Mouse (Mus musculus) cerebellum, adult 2 months (tissue): ENCODE measurements around the gene Ppt1. TPM values are rescaled to one million over a fixed set of nuclear protein-coding genes. Genes with fewer than 3 reads are reported as not detected.

Experiments
- DNase-seq, 2 experiments: peaks; one replicate each; pipeline ENCODE4 v3.0.0; 2021
- H3K27ac ChIP-seq: fragments of 200-500 bp; 2 replicates; pipeline ENCODE4 v1.5.1; 2012; ENCODE audit warnings: low read length, control low read depth, inconsistent platforms; ENCODE audit not compliant: insufficient read depth
- H3K27me3 ChIP-seq: fragments of 200-500 bp; 2 replicates; pipeline ENCODE4 v1.6.1; 2012; ENCODE audit warnings: inconsistent platforms, mild to moderate bottlenecking, low read length, moderate library complexity; ENCODE audit not compliant: control insufficient read depth, insufficient read depth
- H3K4me1 ChIP-seq: fragments of 200-500 bp; 2 replicates; pipeline ENCODE4 v1.6.1; 2011; ENCODE audit warnings: low read length; ENCODE audit not compliant: control insufficient read depth, insufficient read depth
- H3K4me3 ChIP-seq: fragments of 200-500 bp; replicated peaks from 2 replicates; pipeline ENCODE3; 2011; ENCODE audit warnings: mild to moderate bottlenecking, low read depth, low read length, control low read depth; ENCODE audit not compliant: insufficient read depth
- CTCF ChIP-seq: fragments of 200-500 bp; IDR thresholded peaks from 2 replicates; pipeline ENCODE4 v1.5.1; 2011; ENCODE audit warnings: low read depth, mild to moderate bottlenecking, control low read depth, low read length, moderate library complexity, borderline replicate concordance; ENCODE audit not compliant: insufficient read depth
- POLR2A ChIP-seq: fragments of 200-500 bp; IDR thresholded peaks from 2 replicates; pipeline ENCODE4 v1.6.1; 2011; ENCODE audit warnings: low read length, control low read depth, borderline replicate concordance; ENCODE audit not compliant: insufficient read depth
- WGBS: fragments of 180-500 bp; shearing (Covaris S2); methylation state at CpG from one replicate; pipeline ENCODE4 v1.1.7; 2018; 5-methylcytosine and 5-hydroxymethylcytosine counted together
- polyA plus RNA-seq: library from polyadenylated mRNA; depleted of rRNA; stranded (reverse); fragments of >200 nt; gene quantifications from 2 replicates; pipeline ENCODE4 v1.2.3, GENCODE M21; 2012

The Ppt1 gene
- polyA plus RNA-seq, 1 experiment, result 133 TPM

DNA sequence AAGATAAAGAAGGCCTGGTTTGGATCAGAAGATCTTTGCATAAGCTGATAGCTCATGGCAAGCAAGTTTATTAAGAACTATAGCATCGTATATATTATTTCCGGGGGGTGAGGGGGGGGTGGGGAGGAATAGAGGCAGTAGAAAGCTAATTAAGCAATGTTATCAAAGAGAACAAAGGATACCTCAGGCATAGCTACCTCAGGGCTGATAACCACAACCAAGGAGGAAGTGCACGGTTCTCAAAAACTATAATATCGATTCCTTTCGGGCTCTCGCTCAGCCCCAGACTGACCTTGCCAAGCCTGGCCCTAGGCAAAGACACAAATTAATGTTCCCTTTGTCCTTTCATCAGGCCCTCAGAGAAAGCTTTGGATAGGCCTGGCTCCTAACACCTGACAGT is 6.7 kb upstream of the Ppt1 start:
- Histone ChIP-seq H3K27ac (no peak overlapping the region), H3K4me3 (no peak overlapping the region), H3K27me3 (no peaks in the 10 kb centered on the region), H3K4me1 (no peaks in the 10 kb centered on the region)
- no peak for DNase-seq
- 96% methylated on average over 6 of the region's 6 CpGs for WGBS
- TF ChIP-seq CTCF, result no peak
- TF ChIP-seq POLR2A, result no peak

DNA sequence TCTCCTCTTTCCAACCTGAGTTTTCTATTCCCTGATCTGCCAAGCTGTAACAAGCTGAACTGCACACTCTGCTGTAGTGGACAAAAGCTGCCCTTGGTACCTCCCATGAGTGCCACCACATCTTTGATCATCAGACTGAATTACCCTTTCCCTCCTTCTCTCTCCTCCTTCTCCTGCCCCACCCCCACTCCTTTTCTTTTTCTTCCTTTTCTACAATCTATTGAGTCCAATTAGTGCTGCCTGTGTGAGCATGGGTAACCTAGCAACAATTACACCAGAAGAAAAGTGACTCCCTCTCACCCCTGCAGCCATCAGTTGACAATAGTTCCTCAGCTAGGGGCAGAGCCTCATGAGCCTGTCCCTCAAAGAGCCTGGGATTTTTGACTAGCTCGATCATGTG is 4.2 kb upstream of the Ppt1 start:
- DNase-seq, result no peak
- Histone ChIP-seq H3K4me3 (no peak overlapping the region), H3K4me1 (no peaks in the 10 kb centered on the region), H3K27ac (no peak overlapping the region), H3K27me3 (no peaks in the 10 kb centered on the region)
- 12% methylated on average over 1 of the region's 1 CpGs for WGBS
- no peak for TF ChIP-seq POLR2A
- no peak for TF ChIP-seq CTCF

DNA sequence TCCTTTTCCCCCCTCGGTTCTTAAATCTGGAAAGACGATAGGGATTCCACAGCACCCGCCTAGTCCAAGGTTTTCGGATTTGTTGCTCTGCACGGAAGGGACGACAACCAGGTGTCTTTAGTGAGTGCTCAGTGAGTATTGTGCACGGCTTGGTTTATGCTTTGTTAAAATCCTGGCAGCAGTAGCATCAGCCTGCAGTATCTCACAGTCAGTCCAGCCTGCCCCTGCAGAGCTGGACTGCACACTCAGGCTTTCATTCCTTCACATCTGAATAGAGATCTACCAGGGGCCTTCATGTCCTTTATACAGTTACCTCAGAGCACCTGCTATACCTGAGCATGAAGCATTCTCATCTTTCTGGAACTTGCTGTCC is 347 bp downstream of the Ppt1 start:
- peak overlapping the region; percentile 76 for H3K4me3 ChIP-seq
- TF ChIP-seq CTCF, result no peak
- no peak for TF ChIP-seq POLR2A
- H3K27ac ChIP-seq, result peak overlapping the region; percentile 48
- peaks cover 3% of the 10 kb centered on the region; the same call in 1 of the 2 replicates for H3K4me1 ChIP-seq
- no peaks in the 10 kb centered on the region for H3K27me3 ChIP-seq
- no peak for DNase-seq
- 0% methylated on average over 7 of the region's 7 CpGs for WGBS

DNA sequence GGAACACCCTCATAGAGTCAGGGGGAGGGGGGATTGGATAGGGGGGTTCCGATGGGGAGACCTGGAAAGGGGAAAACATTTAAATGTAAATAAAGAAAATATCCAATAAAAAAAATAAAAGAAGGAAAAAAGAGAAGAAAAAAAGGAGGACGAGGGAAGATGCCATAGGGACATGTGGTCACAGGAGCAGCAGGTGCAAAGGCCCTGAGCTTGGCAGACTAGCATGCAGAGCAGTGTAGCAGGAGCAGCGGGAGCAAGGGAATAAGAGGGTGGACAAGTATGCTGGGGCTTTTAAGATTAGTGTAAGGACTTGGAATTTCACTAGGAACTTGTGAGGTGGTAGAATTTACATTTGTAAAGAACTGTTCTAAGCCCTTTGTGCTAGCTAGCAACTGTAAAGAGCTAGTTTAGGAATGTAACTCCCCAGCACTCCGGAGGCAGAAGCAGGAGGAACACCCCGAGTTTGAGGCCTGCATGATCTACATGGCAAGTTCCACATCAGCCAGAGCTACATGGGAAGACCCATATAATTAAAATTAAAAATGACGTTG is 1.2 kb downstream of the Ppt1 start:
- Histone ChIP-seq H3K4me1 (peaks cover 3% of the 10 kb centered on the region; the same call in 1 of the 2 replicates), H3K4me3 (peak overlapping the region; percentile 17)

DNA sequence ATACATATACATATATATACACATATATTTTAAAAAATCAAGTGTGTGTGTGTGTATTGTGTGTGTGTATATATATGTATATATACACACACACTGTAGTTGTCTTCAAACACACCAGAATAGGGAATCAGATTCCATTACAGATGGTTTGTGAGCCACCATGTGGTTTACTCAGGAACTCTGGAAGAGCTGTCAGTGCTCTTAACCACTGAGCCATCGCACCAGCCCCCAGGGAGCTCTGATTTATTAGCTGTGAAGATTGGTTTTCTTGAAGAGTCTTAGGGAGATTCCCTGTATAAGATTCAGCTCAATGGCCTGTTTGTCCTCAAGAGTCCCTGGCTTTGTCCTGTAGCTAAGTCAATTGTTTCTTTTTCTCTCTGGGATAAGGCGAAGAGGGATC is 2.0 kb downstream of the Ppt1 start:
- no peak for DNase-seq
- Histone ChIP-seq H3K27ac (no peak overlapping the region), H3K4me3 (no peak overlapping the region), H3K27me3 (no peaks in the 10 kb centered on the region), H3K4me1 (peaks cover 3% of the 10 kb centered on the region; the same call in 1 of the 2 replicates)
- WGBS, result 65% methylated on average over 2 of the region's 2 CpGs
- TF ChIP-seq POLR2A, result no peak
- TF ChIP-seq CTCF, result no peak

More for the DNA sequence above, 1.2 kb downstream of the Ppt1 start:
- no peaks in the 10 kb centered on the region for H3K27me3 ChIP-seq
- WGBS, result 61% methylated on average over 6 of the region's 6 CpGs
- TF ChIP-seq POLR2A (no peak), CTCF (no peak)
- H3K27ac ChIP-seq, result no peak overlapping the region
- DNase-seq, result no peak

DNA sequence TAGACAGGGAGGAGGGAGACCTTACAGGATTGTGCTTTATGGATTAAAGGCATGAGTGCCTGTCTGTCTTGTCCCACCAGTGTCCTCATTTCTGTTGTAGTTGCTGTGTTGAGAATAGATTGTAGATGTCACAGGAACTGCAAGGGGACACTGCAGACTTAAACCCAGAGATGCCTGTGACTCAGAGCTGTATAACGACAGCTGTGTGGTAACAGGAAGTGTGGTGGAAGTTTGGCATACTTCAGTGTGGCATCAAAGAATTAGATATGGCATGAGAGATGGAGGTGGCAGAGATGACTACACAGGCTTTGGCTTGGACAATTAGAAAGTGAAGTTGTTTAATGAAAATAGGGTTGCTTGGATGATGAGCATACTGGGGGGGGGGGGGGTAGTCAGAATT is 2.4 kb downstream of the Ppt1 start:
- Histone ChIP-seq H3K4me1 (peaks cover 3% of the 10 kb centered on the region; the same call in 1 of the 2 replicates), H3K4me3 (no peak overlapping the region), H3K27ac (no peak overlapping the region), H3K27me3 (no peaks in the 10 kb centered on the region)
- no peak for DNase-seq
- TF ChIP-seq CTCF (no peak), POLR2A (no peak)
- WGBS, result 44% methylated on average over 1 of the region's 1 CpGs

DNA sequence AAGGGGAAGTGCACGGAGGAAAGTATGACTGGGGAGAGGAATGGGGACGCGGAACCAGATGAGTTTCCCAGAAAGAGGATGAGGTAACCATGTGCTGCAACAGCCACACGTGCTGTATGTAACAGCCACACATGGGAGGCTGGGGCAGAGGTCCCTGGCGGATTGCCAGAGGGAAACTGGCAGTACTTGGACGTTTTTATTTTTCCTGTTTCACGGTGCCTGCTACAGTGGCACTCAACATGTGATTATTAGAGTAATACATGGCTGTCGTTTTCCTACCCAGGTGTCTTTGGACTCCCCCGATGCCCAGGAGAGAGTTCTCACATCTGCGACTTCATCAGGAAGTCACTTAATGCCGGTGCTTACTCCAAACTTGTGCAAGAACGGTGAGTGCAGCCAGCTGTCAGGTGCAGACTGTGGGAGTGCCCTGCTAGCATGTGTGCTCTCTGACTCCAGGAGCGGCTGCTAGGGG is 12.1 kb downstream of the Ppt1 start:
- Histone ChIP-seq H3K27me3 (no peaks in the 10 kb centered on the region), H3K27ac (no peak overlapping the region), H3K4me3 (no peak overlapping the region), H3K4me1 (no peaks in the 10 kb centered on the region)
- DNase-seq, result no peak
- WGBS, result 48% methylated on average over 13 of the region's 13 CpGs
- TF ChIP-seq POLR2A, result no peak
- no peak for TF ChIP-seq CTCF

DNA sequence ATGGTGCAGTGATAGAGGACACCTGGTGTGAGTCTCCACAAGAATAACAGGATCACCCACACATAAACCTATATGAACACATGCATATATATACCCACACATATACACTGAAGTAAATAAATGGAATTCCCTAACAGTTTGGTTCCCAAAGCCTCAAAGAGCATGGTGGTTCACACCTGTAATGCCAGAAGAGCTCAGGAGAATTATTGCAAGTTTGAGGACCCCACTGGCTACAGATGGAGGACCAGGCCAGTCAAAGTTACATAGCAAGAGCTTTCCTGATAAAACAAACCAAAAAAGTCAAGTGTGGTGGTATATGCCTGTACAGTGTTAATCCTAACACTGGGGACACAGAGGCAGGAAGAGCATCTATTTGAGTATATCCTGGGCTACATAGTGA is 15.5 kb downstream of the Ppt1 start:
- TF ChIP-seq POLR2A (no peak), CTCF (no peak)
- Histone ChIP-seq H3K4me3 (no peak overlapping the region), H3K27ac (no peak overlapping the region), H3K4me1 (no peaks in the 10 kb centered on the region), H3K27me3 (no peaks in the 10 kb centered on the region)
- DNase-seq, result no peak
